Mouse (Mus musculus) ES-Bruce4 (cell line): ENCODE data around the gene Kdm4d. TPM values are rescaled to one million over a fixed set of nuclear protein-coding genes. Genes with fewer than 3 reads are reported as not detected.

Experiments used
- H3K27ac ChIP-seq: 2 replicates; pipeline ENCODE4 v1.5.1; 2012; ENCODE audit warnings: low read length, inconsistent platforms; ENCODE audit not compliant: insufficient read depth
- H3K27me3 ChIP-seq: 2 replicates; pipeline ENCODE4 v1.6.1; 2012; ENCODE audit warnings: mild to moderate bottlenecking, low read length, inconsistent platforms; ENCODE audit not compliant: control insufficient read depth, poor library complexity, insufficient read depth, severe bottlenecking
- H3K36me3 ChIP-seq: 2 replicates; pipeline ENCODE4 v1.6.1; 2012; ENCODE audit warnings: inconsistent platforms, mild to moderate bottlenecking, low read length, moderate library complexity; ENCODE audit not compliant: control insufficient read depth, poor library complexity, insufficient read depth, severe bottlenecking
- H3K4me1 ChIP-seq: one replicate; pipeline ENCODE4 v1.8.1; 2011; ENCODE audit warnings: low read length; ENCODE audit not compliant: control insufficient read depth, insufficient read depth
- H3K4me3 ChIP-seq: 2 replicates; pipeline ENCODE4 v1.5.1; 2011; ENCODE audit warnings: low read depth, mild to moderate bottlenecking, low read length
- H3K9ac ChIP-seq: 2 replicates; pipeline ENCODE4 v1.6.1; 2012; ENCODE audit warnings: low read depth, mild to moderate bottlenecking, inconsistent platforms; ENCODE audit not compliant: poor library complexity, severe bottlenecking
- H3K9me3 ChIP-seq: replicated peaks from 2 replicates; pipeline ENCODE4 v1.6.1; 2012; ENCODE audit warnings: mild to moderate bottlenecking, low read length, inconsistent platforms; ENCODE audit not compliant: control insufficient read depth, poor library complexity, insufficient read depth, severe bottlenecking
- CTCF ChIP-seq: IDR thresholded peaks from one replicate; pipeline ENCODE4 v1.8.1; 2011; ENCODE audit warnings: low read depth, low read length
- EP300 ChIP-seq: IDR thresholded peaks from 2 replicates; pipeline ENCODE4 v1.6.1; 2011; ENCODE audit warnings: low read depth, low read length; ENCODE audit not compliant: insufficient read depth
- POLR2A ChIP-seq: IDR thresholded peaks from one replicate; pipeline ENCODE4 v1.8.1; 2011; ENCODE audit warnings: low read length; ENCODE audit not compliant: insufficient read depth
- polyA plus RNA-seq: library from polyadenylated mRNA; stranded (reverse); fragments of >200 nt; gene quantifications from 2 replicates; pipeline ENCODE4 v1.2.4, GENCODE M21; 2011; ENCODE audit warnings: low read depth; ENCODE audit not compliant: missing spikeins, insufficient read depth, insufficient read length

Kdm4d gene
- polyA plus RNA-seq, 1 experiment = 0.37 TPM

- Histone ChIP-seq H3K9ac (no peak overlapping the region), H3K4me1 (no peaks in the 10 kb centered on the region), H3K4me3 (no peak overlapping the region), H3K9me3 (no peaks in the 10 kb centered on the region), H3K36me3 (no peaks in the 10 kb centered on the region), H3K27me3 (no peaks in the 10 kb centered on the region), H3K27ac (no peak overlapping the region)
- TF ChIP-seq EP300 = no peak
- TF ChIP-seq CTCF = no peak
- no peak for TF ChIP-seq POLR2A
Observed at GRCm38 (mm10) chr9:14533659-14534058, 33.4 kb upstream of the Kdm4d start.

DNA sequence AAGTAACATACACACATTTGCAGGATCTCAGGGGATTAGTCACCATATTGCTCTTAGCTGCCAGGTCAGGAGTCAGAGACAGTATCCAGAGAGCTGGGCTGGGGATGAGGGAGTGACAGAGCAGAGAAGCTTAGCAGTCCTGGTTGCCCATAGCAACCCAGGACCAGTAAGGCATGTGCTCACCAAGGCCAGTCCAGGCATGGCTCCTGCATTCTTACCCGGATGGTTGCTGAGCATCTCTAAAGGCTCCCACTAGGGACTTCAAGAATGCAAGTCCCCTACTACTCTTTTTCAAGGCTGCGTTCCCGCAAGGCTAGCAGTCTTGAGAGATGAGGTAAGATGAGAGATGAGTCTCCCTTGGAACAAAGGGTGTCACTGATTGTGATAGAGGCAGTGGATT is 32.0 kb upstream of the Kdm4d start:
- no peak overlapping the region for H3K4me3 ChIP-seq
- TF ChIP-seq POLR2A = no peak
- TF ChIP-seq EP300 = no peak
- TF ChIP-seq CTCF = no peak

DNA sequence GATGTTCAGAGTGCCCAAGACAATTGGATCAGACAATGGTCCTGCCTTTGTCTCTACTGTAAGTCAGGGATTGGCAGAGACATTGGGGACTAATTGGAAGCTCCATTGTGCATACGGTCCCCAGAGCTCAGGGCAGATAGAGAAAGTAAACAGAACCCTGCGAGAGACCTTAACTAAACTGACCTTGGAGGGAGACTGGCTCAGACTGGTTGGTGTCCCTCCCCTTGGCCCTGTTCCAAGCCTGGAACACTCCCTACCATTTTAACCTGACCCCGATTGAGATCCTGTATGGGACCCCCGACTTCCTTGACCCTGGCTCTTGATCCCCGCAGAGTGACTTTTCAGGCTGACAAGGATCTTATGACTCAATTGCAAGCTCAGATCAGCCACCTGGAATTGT is 29.7 kb upstream of the Kdm4d start:
- Histone ChIP-seq H3K27me3 (no peaks in the 10 kb centered on the region), H3K4me1 (no peaks in the 10 kb centered on the region), H3K9me3 (no peaks in the 10 kb centered on the region), H3K9ac (no peak overlapping the region), H3K27ac (no peak overlapping the region), H3K4me3 (no peak overlapping the region), H3K36me3 (no peaks in the 10 kb centered on the region)
- TF ChIP-seq POLR2A = no peak
- no peak for TF ChIP-seq EP300
- TF ChIP-seq CTCF = no peak

More for the DNA sequence above, 32.0 kb upstream of the Kdm4d start:
- H3K36me3 ChIP-seq = no peaks in the 10 kb centered on the region
- no peaks in the 10 kb centered on the region for H3K9me3 ChIP-seq
- no peak overlapping the region for H3K9ac ChIP-seq
- H3K27me3 ChIP-seq = no peaks in the 10 kb centered on the region
- H3K4me1 ChIP-seq = no peaks in the 10 kb centered on the region
- no peak overlapping the region for H3K27ac ChIP-seq

- Histone ChIP-seq H3K9me3 (no peaks in the 10 kb centered on the region), H3K36me3 (no peaks in the 10 kb centered on the region), H3K27me3 (no peaks in the 10 kb centered on the region), H3K4me1 (no peaks in the 10 kb centered on the region), H3K27ac (no peak overlapping the region), H3K4me3 (no peak overlapping the region), H3K9ac (no peak overlapping the region)
- TF ChIP-seq CTCF = peak; percentile 76
- TF ChIP-seq POLR2A = no peak
Observed at GRCm38 (mm10) chr9:14523408-14524043, 23.2 kb upstream of the Kdm4d start.

DNA sequence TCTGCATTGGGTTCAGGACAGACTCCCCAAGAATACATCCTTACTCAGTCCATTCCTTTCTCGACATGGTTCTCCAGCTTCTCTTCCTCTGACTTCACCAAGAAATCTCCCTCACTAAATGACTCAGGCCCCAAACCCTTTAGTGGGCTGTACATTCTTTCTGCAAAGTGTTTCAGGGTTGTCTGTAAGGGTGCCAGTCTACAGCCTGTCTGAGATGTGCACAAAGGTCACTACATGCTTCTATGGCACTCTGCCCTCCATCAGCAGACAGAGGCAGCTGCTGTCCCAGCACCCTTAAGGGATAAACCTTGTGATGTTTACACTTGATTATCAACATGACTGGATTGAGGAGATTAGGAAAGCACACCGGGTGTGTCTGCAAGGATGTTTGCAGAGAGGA is 21.4 kb upstream of the Kdm4d start:
- no peaks in the 10 kb centered on the region for H3K4me1 ChIP-seq
- H3K9ac ChIP-seq = no peak overlapping the region
- no peak overlapping the region for H3K27ac ChIP-seq
- no peak for TF ChIP-seq EP300
- no peak for TF ChIP-seq CTCF
- TF ChIP-seq POLR2A = no peak
- H3K27me3 ChIP-seq = no peaks in the 10 kb centered on the region
- H3K9me3 ChIP-seq = no peaks in the 10 kb centered on the region
- no peak overlapping the region for H3K4me3 ChIP-seq
- no peaks in the 10 kb centered on the region for H3K36me3 ChIP-seq

GRCm38 (mm10) chr9:14520971-14521670 is 20.8 kb upstream of the Kdm4d start:
- Histone ChIP-seq H3K27ac (no peak overlapping the region), H3K27me3 (no peaks in the 10 kb centered on the region), H3K36me3 (no peaks in the 10 kb centered on the region), H3K4me1 (no peaks in the 10 kb centered on the region), H3K9ac (no peak overlapping the region), H3K4me3 (no peak overlapping the region), H3K9me3 (no peaks in the 10 kb centered on the region)
- TF ChIP-seq CTCF (no peak), EP300 (no peak), POLR2A (no peak)
